Mouse (Mus musculus) CH12.LX (cell line): ENCODE data around the gene Rab25. TPM values are rescaled to one million over a fixed set of nuclear protein-coding genes. Genes with fewer than 3 reads are reported as not detected.
"Not testable (repeated sequence)": the region's sequence is repeated elsewhere in the genome, so short reads cannot be mapped to it uniquely, and the experiment has no call there.

Experiments used
- DNase-seq: peaks from one replicate; pipeline ENCODE4 v3.0.0-alpha.2; 2013; ENCODE audit errors: extremely low read depth
- H3K27ac ChIP-seq: 2 replicates; pipeline ENCODE4 v1.5.1; 2012; ENCODE audit warnings: low read depth, mild to moderate bottlenecking, control low read depth, moderate library complexity; ENCODE audit not compliant: insufficient read depth
- H3K27me3 ChIP-seq: replicated peaks from 2 replicates; pipeline ENCODE3; 2012; ENCODE audit warnings: inconsistent platforms
- H3K36me3 ChIP-seq, 2 experiments: replicated peaks in 1 of 2; 2 replicates each; pipeline versions ENCODE3 to v1.6.1; 2012; ENCODE audit warnings: inconsistent platforms in 1 of 2, low read length in 1 of 2, mild to moderate bottlenecking in 1 of 2, mixed read lengths in 1 of 2, moderate library complexity in 1 of 2; ENCODE audit not compliant: control insufficient read depth in 1 of 2, insufficient read depth in 1 of 2
- H3K4me1 ChIP-seq, 2 experiments: 2 replicates each; pipeline ENCODE4 v1.6.1; 2012; ENCODE audit warnings: inconsistent platforms in 1 of 2, moderate library complexity in 1 of 2; ENCODE audit not compliant: insufficient read depth in 2 of 2, control insufficient read depth in 1 of 2
- H3K4me2 ChIP-seq: 2 replicates; pipeline ENCODE4 v1.6.1; 2012; ENCODE audit warnings: low read depth, mild to moderate bottlenecking, control low read depth; ENCODE audit not compliant: poor library complexity, insufficient read depth, severe bottlenecking
- H3K4me3 ChIP-seq, 3 experiments: fragments of 150-350 bp in 1 of 3; sonication (generic) in 1 of 3; replicated peaks in 1 of 3; 2 replicates each; pipeline versions ENCODE3 to v1.5.1; 2011 to 2012; ENCODE audit warnings: low read depth in 2 of 3, low read length in 2 of 3, mild to moderate bottlenecking in 2 of 3, moderate library complexity in 2 of 3, control low read depth in 1 of 3, improper control_type of control experiment in 1 of 3, inconsistent platforms in 1 of 3, mixed read lengths in 1 of 3; ENCODE audit not compliant: poor library complexity in 1 of 3
- H3K79me2 ChIP-seq: replicated peaks from 2 replicates; pipeline ENCODE4 v1.6.1; 2012; ENCODE audit warnings: mild to moderate bottlenecking, moderate library complexity; ENCODE audit not compliant: control insufficient read depth, poor library complexity, insufficient read depth, severe bottlenecking; ENCODE audit errors: extremely low read depth
- H3K9ac ChIP-seq: 2 replicates; pipeline ENCODE4 v1.6.1; 2012; ENCODE audit warnings: low read depth, mild to moderate bottlenecking, control low read depth, moderate library complexity; ENCODE audit not compliant: insufficient read depth
- H3K9me3 ChIP-seq: replicated peaks from 2 replicates; pipeline ENCODE3; 2012; ENCODE audit warnings: low read length, inconsistent platforms, mixed read lengths
- BHLHE40 ChIP-seq: IDR thresholded peaks from 2 replicates; pipeline ENCODE4 v1.6.1; 2011; ENCODE audit warnings: mild to moderate bottlenecking, low read depth, low read length, improper control_type of control experiment
- CHD2 ChIP-seq: IDR thresholded peaks from 2 replicates; pipeline ENCODE4 v1.6.1; 2011; ENCODE audit warnings: low read length, improper control_type of control experiment
- EP300 ChIP-seq: IDR thresholded peaks from 2 replicates; pipeline ENCODE4 v1.6.1; 2011; ENCODE audit warnings: low read length, improper control_type of control experiment
- JUN ChIP-seq: IDR thresholded peaks from 2 replicates; pipeline ENCODE4 v1.6.1; 2011; ENCODE audit warnings: low read depth, mild to moderate bottlenecking, low read length, improper control_type of control experiment, moderate library complexity; ENCODE audit not compliant: insufficient read depth
- MXI1 ChIP-seq: IDR thresholded peaks from 2 replicates; pipeline ENCODE4 v1.6.1; 2011; ENCODE audit warnings: mild to moderate bottlenecking, low read depth, low read length, improper control_type of control experiment
- PAX5 ChIP-seq: IDR thresholded peaks from 2 replicates; pipeline ENCODE4 v1.6.1; 2012; ENCODE audit warnings: low read length, inconsistent platforms, mixed read lengths
- POLR2A ChIP-seq: IDR thresholded peaks from 2 replicates; pipeline ENCODE4 v1.6.1; 2011; ENCODE audit warnings: low read depth, mild to moderate bottlenecking, improper control_type of control experiment, low read length
- UBTF ChIP-seq: IDR thresholded peaks from 2 replicates; pipeline ENCODE4 v1.6.1; 2012; ENCODE audit warnings: low read depth, mild to moderate bottlenecking, inconsistent platforms, low read length, improper control_type of control experiment, moderate library complexity
- ZKSCAN1 ChIP-seq: IDR thresholded peaks from 2 replicates; pipeline ENCODE4 v1.6.1; 2012; ENCODE audit warnings: low read depth, inconsistent platforms, low read length, improper control_type of control experiment, borderline replicate concordance
- ZMIZ1 ChIP-seq: IDR thresholded peaks from 2 replicates; pipeline ENCODE4 v1.6.1; 2012; ENCODE audit warnings: low read depth, mild to moderate bottlenecking, inconsistent platforms, low read length, improper control_type of control experiment
- ZNF384 ChIP-seq: IDR thresholded peaks from 2 replicates; pipeline ENCODE4 v1.6.1; 2012; ENCODE audit warnings: low read depth, low read length, improper control_type of control experiment, inconsistent platforms
- dilution Hi-C: fragments of 300-500 bp; cut with MboI; formaldehyde crosslinking; loops from 2 replicates; pipeline ENCODE4 v1.14.3; 2020; ENCODE audit warnings: low sequenced_read_pairs; ENCODE audit not compliant: extremely low pct_unique_long_range_greater_than_20kb, extremely low pct_ligation_motif_present
- in situ Hi-C: fragments of 300-500 bp; cut with MboI; formaldehyde crosslinking; loops from 3 replicates; pipeline ENCODE4 v1.14.3; 2019; ENCODE audit warnings: low sequenced_read_pairs, low pct_ligation_motif_present, low pct_unique_long_range_greater_than_20kb, mixed read lengths
- polyA plus RNA-seq: library from polyadenylated mRNA; unstranded; fragments of >175 nt; gene quantifications from 2 replicates; pipeline ENCODE4 v1.2.1, GENCODE M21; 2012; ENCODE audit warnings: low read depth; ENCODE audit not compliant: insufficient read length
- total RNA-seq, 2 experiments: library from RNA; depleted of rRNA; stranded (reverse); fragments of 300-350 nt in 1 of 2; fragments of >200 nt in 1 of 2; gene quantifications; 2 replicates each; pipeline ENCODE4 v1.2.3; 2012 to 2014

Rab25 gene
- total and polyA plus RNA-seq, 3 experiments: 0.79 to 4.1 (median 1.8) TPM

- dilution Hi-C loops (no loop called here), in situ Hi-C loops (no loop called here)
- Histone ChIP-seq H3K36me3 (peaks cover 19 to 27% of the 10 kb centered on the region in 2 experiments), H3K9me3 (no peaks in the 10 kb centered on the region), H3K4me1 (peaks cover 6 to 24% of the 10 kb centered on the region in 2 experiments; a peak in 3 of 4 replicates), H3K4me3 (peak overlapping the region; percentile 89 to 99 (median 99)), H3K27ac (no peak overlapping the region), H3K79me2 (peaks cover 25% of the 10 kb centered on the region), H3K27me3 (no peaks in the 10 kb centered on the region), H3K4me2 (peak overlapping the region; percentile 88), H3K9ac (peak overlapping the region; percentile 97)
- no peak for DNase-seq
- TF ChIP-seq ZNF384: no peak
- TF ChIP-seq PAX5: no peak
- no peak for TF ChIP-seq POLR2A
- TF ChIP-seq ZMIZ1: no peak
- no peak for TF ChIP-seq EP300
- no peak for TF ChIP-seq MXI1
- TF ChIP-seq BHLHE40: no peak
- no peak for TF ChIP-seq ZKSCAN1
- TF ChIP-seq UBTF: no peak
- no peak for TF ChIP-seq CHD2
These were observed 30.7 kb upstream of the Rab25 start for GRCm38 (mm10) chr3:88578498-88579424.

DNA sequence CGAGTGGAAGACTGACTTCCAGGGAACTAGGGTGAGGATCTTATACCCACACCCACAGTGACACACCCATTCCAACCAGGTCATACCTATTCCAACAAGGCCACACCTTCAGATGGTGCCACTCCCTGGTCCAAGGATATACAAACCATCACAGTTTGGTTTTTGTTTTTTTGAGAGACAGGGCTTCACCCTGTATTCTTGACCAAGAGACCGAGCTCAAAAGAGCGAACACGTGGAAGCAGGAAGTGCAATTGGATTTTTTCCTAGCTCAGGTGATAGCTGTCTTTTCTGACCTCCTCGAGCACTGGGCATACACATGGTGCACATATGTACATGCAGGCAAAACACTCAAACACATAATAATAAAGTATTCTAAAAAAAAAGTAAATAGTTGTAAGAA lies 29.7 kb upstream of the Rab25 start:
- H3K9ac ChIP-seq, in situ Hi-C loops: not testable (repeated sequence)

GRCm38 (mm10) chr3:88575540-88575939 lies 27.4 kb upstream of the Rab25 start, which contains the start of gene Ssr2:
Ssr2 (plus strand) TSS chr3:88575876.
- Histone ChIP-seq H3K36me3 (peaks cover 0 to 2% of the 10 kb centered on the region in 2 experiments), H3K27me3 (no peaks in the 10 kb centered on the region), H3K79me2 (peaks cover 11% of the 10 kb centered on the region)
- DNase-seq: no peak
- no peak for TF ChIP-seq JUN
- TF ChIP-seq, all 38 proteins: peak for 0
- peaks cover 3 to 10% of the 10 kb centered on the region in 2 experiments; a peak in 3 of 4 replicates for H3K4me1 ChIP-seq
- no peak within 1 kb of the TSS for H3K4me3 ChIP-seq
- H3K9me3 ChIP-seq: no peaks in the 10 kb centered on the region
- no peak within 1 kb of the TSS for H3K27ac ChIP-seq
- no peak within 1 kb of the TSS for H3K9ac ChIP-seq
- no peak within 1 kb of the TSS for H3K4me2 ChIP-seq
- in situ Hi-C loops (no loop called here), dilution Hi-C loops (no loop called here)

More for the DNA sequence above, 29.7 kb upstream of the Rab25 start:
- H3K36me3 ChIP-seq: peaks cover 12 to 18% of the 10 kb centered on the region in 2 experiments
- DNase-seq, H3K27ac ChIP-seq, H3K4me3 ChIP-seq, dilution Hi-C loops, H3K9me3 ChIP-seq, H3K4me2 ChIP-seq, H3K27me3 ChIP-seq: not testable (repeated sequence)
- peaks cover 3 to 17% of the 10 kb centered on the region in 2 experiments; a peak in 3 of 4 replicates for H3K4me1 ChIP-seq
- H3K79me2 ChIP-seq: peaks cover 22% of the 10 kb centered on the region
